Mouse (Mus musculus) lung, embryonic 15.5 days (tissue): ENCODE measurements around the gene Fnd3c2. TPM values are rescaled to one million over a fixed set of nuclear protein-coding genes. Genes with fewer than 3 reads are reported as not detected.
"Not testable (repeated sequence)": the region's sequence is repeated elsewhere in the genome, so short reads cannot be mapped to it uniquely, and the experiment has no call there.

Experiments used
- ATAC-seq: fragments of 200-750 bp; cut with Nextera tagmentation; 2 replicates; pipeline ENCODE4 v1.8.0; 2017; ENCODE audit warnings: moderate number of reproducible peaks, borderline replicate concordance; ENCODE audit not compliant: low FRiP score, low TSS enrichment; ENCODE audit errors: extremely low read depth
- H3K27ac ChIP-seq: fragments of 300-500 bp; sonication (generic); 2 replicates; pipeline ENCODE4 v1.5.1; 2015; ENCODE audit warnings: moderate library complexity, mild to moderate bottlenecking, inconsistent platforms
- H3K27me3 ChIP-seq: fragments of 300-500 bp; sonication (generic); 2 replicates; pipeline ENCODE4 v1.6.1; 2015; ENCODE audit warnings: inconsistent platforms
- H3K36me3 ChIP-seq: fragments of 300-500 bp; sonication (generic); 2 replicates; pipeline ENCODE4 v1.6.1; 2015; ENCODE audit warnings: inconsistent platforms
- H3K4me1 ChIP-seq: fragments of 300-500 bp; sonication (generic); 2 replicates; pipeline ENCODE4 v1.6.1; 2015; ENCODE audit warnings: inconsistent platforms
- H3K4me2 ChIP-seq: fragments of 300-500 bp; sonication (generic); 2 replicates; pipeline ENCODE4 v1.6.1; 2015; ENCODE audit warnings: inconsistent platforms, mild to moderate bottlenecking, moderate library complexity
- H3K4me3 ChIP-seq: fragments of 300-500 bp; sonication (generic); 2 replicates; pipeline ENCODE4 v1.5.1; 2015; ENCODE audit warnings: mild to moderate bottlenecking, inconsistent platforms
- H3K9ac ChIP-seq: fragments of 300-500 bp; sonication (generic); 2 replicates; pipeline ENCODE4 v1.6.1; 2015; ENCODE audit warnings: inconsistent platforms
- H3K9me3 ChIP-seq: fragments of 300-500 bp; sonication (generic); 2 replicates; pipeline ENCODE4 v1.6.1; 2016; ENCODE audit warnings: inconsistent platforms
- WGBS: fragments of 180-500 bp; shearing (Covaris S2); methylation state at CpG from one replicate; pipeline ENCODE4 v1.1.7; 2015; 5-methylcytosine and 5-hydroxymethylcytosine counted together
- polyA plus RNA-seq: library from polyadenylated mRNA; unstranded; fragments of >200 nt; fragmentation: Nextera tagmentation; extraction: Ambion mirVana; gene quantifications from 2 replicates; pipeline ENCODE4 v1.2.1, GENCODE M21; 2015

Fnd3c2 gene
- not detected in 2 replicates for polyA plus RNA-seq

- Histone ChIP-seq H3K4me1 (no peaks in the 10 kb centered on the region), H3K9ac (no peak within 1 kb of the TSS), H3K27ac (no peak within 1 kb of the TSS), H3K27me3 (no peaks in the 10 kb centered on the region), H3K4me2 (no peak within 1 kb of the TSS), H3K9me3 (no peaks in the 10 kb centered on the region), H3K36me3 (no peaks in the 10 kb centered on the region), H3K4me3 (no peak within 1 kb of the TSS)
- 76% methylated on average over 4 of the region's 4 CpGs for WGBS
- ATAC-seq, result no peak
These were observed at the start of gene Fnd3c2 for GRCm38 (mm10) chrX:106255276-106255675. Gene Fnd3c2 (minus strand): TSS chrX:106255376.

- Histone ChIP-seq H3K4me2 (no peak overlapping the region), H3K4me3 (no peak overlapping the region), H3K36me3 (no peaks in the 10 kb centered on the region), H3K27me3 (no peaks in the 10 kb centered on the region), H3K27ac (no peak overlapping the region), H3K9me3 (no peaks in the 10 kb centered on the region), H3K4me1 (no peaks in the 10 kb centered on the region), H3K9ac (no peak overlapping the region)
- WGBS, result 90% methylated on average over 2 of the region's 2 CpGs
- no peak for ATAC-seq
These were observed 29.3 kb upstream of the Fnd3c2 start for GRCm38 (mm10) chrX:106284441-106284840.

GRCm38 (mm10) chrX:106221058-106221457 is 34.1 kb downstream of the Fnd3c2 start, which contains the start of gene Taf9b:
Gene Taf9b (minus strand): TSS chrX:106221158.
- H3K27ac ChIP-seq, result no peak within 1 kb of the TSS
- no peak within 1 kb of the TSS for H3K9ac ChIP-seq
- peak within 1 kb of the TSS; percentile 59 for H3K4me2 ChIP-seq
- H3K36me3 ChIP-seq, result no peaks in the 10 kb centered on the region
- WGBS, result 80% methylated on average over 25 of the region's 25 CpGs
- H3K4me3 ChIP-seq, result peak within 1 kb of the TSS; percentile 61; the same call in 1 of the 2 replicates
- ATAC-seq, result no peak
- H3K27me3 ChIP-seq, result no peaks in the 10 kb centered on the region
- H3K4me1 ChIP-seq, result no peaks in the 10 kb centered on the region
- no peaks in the 10 kb centered on the region for H3K9me3 ChIP-seq

GRCm38 (mm10) chrX:106219171-106220032 is 35.8 kb downstream of the Fnd3c2 start:
- Histone ChIP-seq H3K36me3 (no peaks in the 10 kb centered on the region), H3K27ac (peak overlapping the region; percentile 50), H3K9me3 (no peaks in the 10 kb centered on the region), H3K4me3 (peak overlapping the region; percentile 61), H3K9ac (peak overlapping the region; percentile 62), H3K27me3 (no peaks in the 10 kb centered on the region), H3K4me2 (peak overlapping the region; percentile 59), H3K4me1 (no peaks in the 10 kb centered on the region)
- ATAC-seq, result peak; percentile 98
- WGBS, result 25% methylated on average over 51 of the region's 60 CpGs

GRCm38 (mm10) chrX:106209100-106209499 is 46.1 kb downstream of the Fnd3c2 start:
- H3K4me3 ChIP-seq, result no peak overlapping the region
- no peak overlapping the region for H3K4me2 ChIP-seq
- H3K4me1 ChIP-seq, result no peaks in the 10 kb centered on the region
- no peaks in the 10 kb centered on the region for H3K36me3 ChIP-seq
- no peak for ATAC-seq
- H3K9me3 ChIP-seq, result no peaks in the 10 kb centered on the region
- no peak overlapping the region for H3K27ac ChIP-seq
- 84% methylated on average over 2 of the region's 2 CpGs for WGBS
- no peak overlapping the region for H3K9ac ChIP-seq
- H3K27me3 ChIP-seq, result no peaks in the 10 kb centered on the region

GRCm38 (mm10) chrX:106198904-106199303 is 56.3 kb downstream of the Fnd3c2 start:
- Histone ChIP-seq H3K27ac (no peak overlapping the region), H3K4me2 (no peak overlapping the region), H3K4me3 (no peak overlapping the region), H3K36me3 (peaks cover 47% of the 10 kb centered on the region), H3K27me3 (no peaks in the 10 kb centered on the region), H3K9ac (no peak overlapping the region), H3K9me3 (no peaks in the 10 kb centered on the region), H3K4me1 (no peaks in the 10 kb centered on the region)
- 76% methylated on average over 5 of the region's 5 CpGs for WGBS
- ATAC-seq, result no peak

- WGBS, result 67% methylated on average over 5 of the region's 5 CpGs
- no peak for ATAC-seq
- H3K4me1 ChIP-seq, result no peaks in the 10 kb centered on the region
- H3K4me3 ChIP-seq, result no peak overlapping the region
- H3K9me3 ChIP-seq, result no peaks in the 10 kb centered on the region
- no peaks in the 10 kb centered on the region for H3K27me3 ChIP-seq
- peaks cover 49% of the 10 kb centered on the region for H3K36me3 ChIP-seq
- no peak overlapping the region for H3K9ac ChIP-seq
- H3K27ac ChIP-seq, result no peak overlapping the region
- no peak overlapping the region for H3K4me2 ChIP-seq
These were observed 57.9 kb downstream of the Fnd3c2 start for GRCm38 (mm10) chrX:106197308-106197707.

GRCm38 (mm10) chrX:106194361-106194760 is 60.8 kb downstream of the Fnd3c2 start:
- not testable (repeated sequence) for H3K27me3 ChIP-seq, H3K4me1 ChIP-seq, H3K9ac ChIP-seq, H3K4me2 ChIP-seq, H3K9me3 ChIP-seq, H3K27ac ChIP-seq, ATAC-seq, H3K4me3 ChIP-seq
- peaks cover 30% of the 10 kb centered on the region for H3K36me3 ChIP-seq
- WGBS, result 83% methylated on average over 6 of the region's 6 CpGs

- Histone ChIP-seq H3K4me3 (no peak overlapping the region), H3K9me3 (no peaks in the 10 kb centered on the region), H3K27me3 (no peaks in the 10 kb centered on the region), H3K9ac (no peak overlapping the region), H3K4me2 (no peak overlapping the region), H3K27ac (no peak overlapping the region), H3K4me1 (0 out of 2 replicates have a peak, but pooled peaks cover 15% of the 10 kb centered on the region), H3K36me3 (peaks cover 10% of the 10 kb centered on the region; the same call in 1 of the 2 replicates)
- 47% methylated on average over 4 of the region's 4 CpGs for WGBS
- ATAC-seq, result no peak
These were observed 65.1 kb downstream of the Fnd3c2 start for GRCm38 (mm10) chrX:106190091-106190490.

- no peak overlapping the region for H3K27ac ChIP-seq
- 58% methylated on average over 5 of the region's 5 CpGs for WGBS
- no peak overlapping the region for H3K9ac ChIP-seq
- H3K9me3 ChIP-seq, result no peaks in the 10 kb centered on the region
- peak overlapping the region; percentile 58 for H3K4me2 ChIP-seq
- 0 out of 2 replicates have a peak, but pooled peaks cover 7% of the 10 kb centered on the region for H3K36me3 ChIP-seq
- peak overlapping the region; percentile 55 for H3K4me3 ChIP-seq
- no peak for ATAC-seq
- 0 out of 2 replicates have a peak, but pooled peaks cover 15% of the 10 kb centered on the region for H3K4me1 ChIP-seq
- no peaks in the 10 kb centered on the region for H3K27me3 ChIP-seq
These were observed 65.8 kb downstream of the Fnd3c2 start for GRCm38 (mm10) chrX:106189356-106189755.

- Histone ChIP-seq H3K36me3 (no peaks in the 10 kb centered on the region), H3K4me3 (peak overlapping the region; percentile 55), H3K9me3 (no peaks in the 10 kb centered on the region), H3K27me3 (no peaks in the 10 kb centered on the region), H3K4me1 (0 out of 2 replicates have a peak, but pooled peaks cover 15% of the 10 kb centered on the region), H3K9ac (peak overlapping the region; percentile 48), H3K27ac (peak overlapping the region; percentile 71), H3K4me2 (peak overlapping the region; percentile 58)
- WGBS, result 12% methylated on average over 12 of the region's 12 CpGs
- ATAC-seq, result no peak
These were observed 67.4 kb downstream of the Fnd3c2 start for GRCm38 (mm10) chrX:106187737-106188136.
